Mouse (Mus musculus) WW6 (cell line): ENCODE data around the gene Rhbdl1.

Experiments
- DNase-seq: peaks from one replicate; pipeline ENCODE4 v3.0.0-alpha.2; 2013; ENCODE audit warnings: low read depth, low spot score

The Rhbdl1 gene

DNA sequence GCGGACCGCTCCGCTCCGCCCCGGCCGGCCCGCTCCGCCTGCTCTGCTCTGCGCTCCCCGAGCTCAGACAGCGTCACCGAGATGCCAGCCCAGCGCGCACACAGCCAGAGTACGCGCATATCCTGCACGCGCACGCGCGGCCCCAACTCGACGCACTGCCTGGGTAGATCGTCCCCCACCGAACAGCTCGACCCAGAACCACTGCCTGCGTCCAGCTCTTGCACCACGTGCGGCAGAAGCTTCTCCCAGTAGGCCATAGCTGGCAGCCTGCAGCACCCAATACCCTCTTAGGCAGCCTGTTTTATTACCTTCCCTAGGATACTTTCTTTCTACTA lies at the start of gene Rhbdl1:
Gene Rhbdl1, minus strand, starts transcription at position 220 of the 335 bp plus-strand sequence.
- DNase-seq = no peak

DNA sequence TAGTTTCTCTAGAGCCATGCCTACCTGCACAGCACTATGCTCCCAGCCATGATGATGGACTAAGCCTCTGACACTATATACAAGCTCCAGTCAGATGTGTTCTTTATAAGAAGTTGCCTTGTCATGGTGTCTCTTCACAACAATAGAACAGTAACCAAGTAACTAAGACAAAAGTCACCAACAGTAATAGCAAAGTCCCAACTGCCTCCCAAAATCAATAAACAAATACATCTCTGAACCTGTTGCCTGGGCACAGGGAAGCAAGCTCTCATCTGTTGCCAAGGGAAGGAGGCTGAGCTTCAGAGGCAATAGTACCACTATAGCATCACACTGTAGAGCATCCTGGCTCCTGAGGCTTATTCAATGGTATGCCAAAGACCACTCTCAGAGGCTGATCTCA lies 49.7 kb upstream of the Rhbdl1 start:
- no peak for DNase-seq

DNA sequence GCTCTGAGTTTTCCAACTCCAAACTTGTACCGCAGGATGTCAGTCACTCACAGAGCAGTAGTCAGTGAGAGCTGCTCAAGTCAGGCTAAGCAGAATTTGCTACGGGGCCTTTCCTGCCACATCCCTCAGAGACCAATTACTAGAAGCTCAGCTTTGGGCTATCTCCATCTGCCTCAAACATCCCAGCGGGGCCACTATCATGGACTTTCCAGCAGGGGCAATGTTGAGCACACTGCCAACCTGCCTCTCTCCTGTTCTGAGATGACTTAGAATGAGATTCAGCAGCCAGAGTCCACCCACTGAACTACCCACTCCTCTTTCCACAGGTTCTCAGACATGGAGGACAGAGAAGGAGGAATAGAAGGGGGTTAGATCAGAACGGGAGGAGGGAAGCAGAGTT lies 48.5 kb upstream of the Rhbdl1 start:
- no peak for DNase-seq

DNA sequence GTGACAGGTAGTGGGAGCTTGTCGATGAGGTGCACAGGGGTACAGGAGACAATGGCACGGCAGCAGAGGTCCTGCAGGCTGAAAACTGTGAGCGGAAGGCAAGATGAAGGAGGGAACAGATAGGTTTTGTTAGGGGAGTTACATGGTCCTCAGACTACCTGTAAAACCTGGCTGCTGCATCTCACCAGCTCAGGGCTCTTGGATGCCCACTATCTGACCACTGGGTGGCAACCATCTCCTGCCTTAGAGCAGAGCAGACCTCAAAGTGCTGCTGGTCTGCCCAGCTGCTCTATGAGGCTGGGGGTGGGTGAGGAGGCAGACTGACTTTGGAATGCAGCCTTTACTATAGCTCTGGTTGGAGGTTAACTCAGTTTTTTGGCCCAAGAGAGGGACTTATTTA lies 46.7 kb upstream of the Rhbdl1 start:
- DNase-seq = no peak

DNA sequence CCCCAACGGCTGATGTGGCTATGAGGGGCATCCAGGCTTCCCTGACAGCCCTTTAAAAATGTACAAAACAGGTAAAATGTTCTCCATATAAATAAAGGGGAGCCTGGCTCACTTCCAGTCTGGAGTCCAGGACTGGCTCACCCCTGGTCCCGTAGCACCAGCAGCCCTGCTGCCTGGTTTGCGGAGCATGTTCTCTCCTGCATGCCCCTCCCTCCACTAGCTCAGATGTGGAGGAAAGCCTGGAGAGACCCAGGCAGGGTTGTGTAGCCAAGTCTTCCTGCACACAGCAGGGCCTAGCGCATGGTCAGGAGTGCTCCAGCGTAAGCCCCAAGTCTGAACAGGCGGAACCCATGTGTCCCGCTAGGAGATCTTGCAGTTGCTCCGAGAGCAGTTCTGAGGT lies 46.2 kb upstream of the Rhbdl1 start:
- DNase-seq = no peak

DNA sequence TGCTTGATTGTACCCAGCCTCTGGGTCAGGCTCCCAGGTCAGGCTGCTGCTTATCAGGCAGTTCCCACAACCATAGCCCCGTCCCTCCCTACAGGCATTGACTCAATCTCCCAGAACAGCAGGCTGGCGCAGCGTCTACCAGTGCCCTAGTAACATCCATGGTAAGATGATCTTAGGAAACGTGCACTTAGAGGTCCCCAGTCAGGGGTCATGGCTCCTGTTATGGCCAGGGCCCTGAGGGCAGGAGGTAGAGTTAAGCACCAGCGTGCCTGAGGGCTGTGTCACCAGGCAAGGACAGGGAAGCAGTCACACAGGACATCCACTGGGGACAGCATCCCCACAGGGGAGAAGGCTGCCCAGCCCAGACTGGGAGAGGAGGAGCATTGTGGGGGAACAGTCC lies 45.2 kb upstream of the Rhbdl1 start:
- no peak for DNase-seq

DNA sequence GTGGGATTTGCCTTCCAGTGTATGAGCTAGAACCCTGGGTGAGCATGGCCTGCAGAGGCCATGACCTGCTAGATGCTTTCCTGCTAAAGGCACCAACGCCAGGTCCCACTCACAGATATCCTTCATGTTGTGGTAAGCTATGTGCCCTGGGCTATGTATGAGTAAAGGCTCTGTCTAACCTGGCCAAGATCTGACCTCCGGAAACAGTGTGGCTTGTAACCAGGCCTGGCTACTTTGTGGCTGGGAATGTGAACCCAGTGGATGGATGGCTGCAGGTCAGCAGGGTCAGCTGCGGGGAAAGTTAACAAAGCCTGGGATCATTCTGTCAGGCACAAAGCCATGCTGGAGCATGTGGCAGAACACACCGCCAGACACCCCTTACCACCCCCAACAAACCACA lies 44.6 kb upstream of the Rhbdl1 start:
- no peak for DNase-seq

DNA sequence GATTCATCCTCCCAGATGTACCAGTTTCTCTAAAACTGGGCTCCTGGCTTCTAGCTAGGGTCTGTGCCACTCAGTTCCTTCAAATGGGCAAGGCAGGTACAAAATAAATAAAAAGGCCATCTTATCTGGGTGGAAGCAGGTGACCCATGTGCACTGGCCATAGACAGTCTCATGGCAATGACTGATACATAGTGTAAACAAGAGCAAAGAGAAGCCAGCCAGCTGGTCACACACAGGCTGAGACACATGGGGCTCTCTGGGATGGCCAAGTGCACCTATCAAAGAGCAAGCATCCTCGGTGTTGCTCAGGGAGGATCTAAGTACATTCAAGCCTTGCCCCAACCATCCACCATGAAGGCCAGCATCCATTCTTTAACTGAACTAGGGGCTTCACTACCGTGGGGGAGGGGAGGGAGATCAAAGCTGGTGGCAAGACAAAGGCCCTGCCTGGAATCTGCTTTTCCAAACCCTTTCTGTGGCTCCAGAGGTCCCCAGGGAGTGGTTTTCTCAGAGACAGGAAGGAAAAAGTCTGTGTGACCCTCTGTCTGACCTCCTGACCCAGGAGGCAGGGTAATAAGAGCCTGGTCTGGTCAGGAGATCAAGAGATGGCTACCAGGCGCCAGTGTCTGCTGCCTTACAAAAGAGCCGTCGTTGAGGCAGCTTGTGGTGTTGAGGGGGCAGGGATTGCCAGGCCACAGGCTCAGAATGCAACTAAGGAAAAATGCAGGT lies 44.0 kb upstream of the Rhbdl1 start:
- no peak for DNase-seq

DNA sequence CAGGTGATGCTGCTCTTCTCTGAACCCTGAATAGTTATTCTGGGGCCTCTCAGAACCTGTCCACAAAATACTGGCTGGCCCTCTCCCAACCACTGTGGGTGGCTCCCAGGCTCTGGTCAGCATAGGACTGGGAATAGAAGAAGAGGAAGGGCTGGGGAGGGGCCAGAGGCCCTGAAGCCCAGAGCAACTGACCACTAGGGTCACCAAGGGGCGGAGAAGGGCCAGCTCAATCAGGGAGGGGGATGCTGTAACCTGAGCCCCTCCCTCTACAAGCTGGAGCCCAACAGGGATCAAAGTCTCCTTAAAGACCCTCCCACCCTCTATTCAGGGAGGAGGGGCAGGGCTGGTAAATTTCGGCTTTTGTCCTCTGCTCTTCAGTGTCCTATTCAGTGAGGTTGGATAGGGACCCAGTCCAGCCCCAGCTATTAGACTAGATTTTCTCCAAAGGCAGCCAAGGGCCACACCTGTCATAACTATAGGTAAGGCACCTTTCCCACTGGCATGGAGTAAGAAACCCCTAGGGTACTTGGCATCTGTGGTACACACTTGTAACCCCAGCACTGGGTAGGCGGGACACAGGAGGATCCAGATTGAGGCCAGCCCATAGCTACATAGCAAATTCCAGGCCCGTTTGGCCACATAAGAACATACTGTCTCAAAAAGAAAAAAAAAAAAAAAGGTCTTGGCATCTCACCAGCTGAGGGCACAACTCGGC lies 43.3 kb upstream of the Rhbdl1 start, which contains the start of gene Wfikkn1:
Gene Wfikkn1, minus strand, starts transcription at position 663 of the 715 bp plus-strand sequence.
- DNase-seq = no peak

DNA sequence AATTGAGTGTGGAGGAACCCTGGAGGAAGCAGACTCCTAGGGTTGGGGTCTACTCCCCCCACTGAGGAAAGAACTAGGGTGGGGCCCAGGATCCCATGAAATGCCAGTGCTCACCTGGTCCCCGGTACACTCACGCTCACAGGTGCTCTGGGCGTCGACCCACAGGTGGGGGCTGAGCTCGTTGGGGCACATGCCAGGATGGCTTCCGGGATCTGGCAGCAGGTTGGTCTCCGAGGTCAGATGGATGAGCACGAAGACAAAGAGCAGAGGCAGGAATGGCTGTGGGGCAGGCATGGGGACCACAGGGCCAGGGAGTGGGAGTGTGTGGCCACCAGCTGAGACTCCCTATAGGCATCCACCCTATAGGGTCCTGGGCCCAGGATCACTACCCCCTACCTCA lies 42.7 kb upstream of the Rhbdl1 start:
- DNase-seq = no peak

DNA sequence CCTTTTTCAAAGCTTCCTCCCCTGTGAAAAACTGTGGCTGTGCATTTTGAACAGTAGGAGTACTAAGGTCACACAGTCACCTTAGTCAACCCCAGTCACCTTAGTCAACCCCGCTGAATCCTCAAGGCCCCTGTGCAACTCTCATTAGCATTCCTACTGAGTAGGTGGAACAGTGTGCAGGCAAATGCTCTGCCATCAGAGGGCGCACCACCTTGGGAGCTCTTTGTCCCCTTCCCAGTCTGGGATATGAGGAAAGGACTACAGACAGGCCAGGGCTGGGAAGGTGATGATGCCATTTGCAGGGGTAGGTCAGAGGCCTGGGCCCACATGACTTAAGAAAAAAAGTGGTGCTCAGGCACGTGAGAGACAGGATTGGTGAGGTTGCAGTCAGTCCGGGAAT lies 42.2 kb upstream of the Rhbdl1 start:
- DNase-seq = no peak

DNA sequence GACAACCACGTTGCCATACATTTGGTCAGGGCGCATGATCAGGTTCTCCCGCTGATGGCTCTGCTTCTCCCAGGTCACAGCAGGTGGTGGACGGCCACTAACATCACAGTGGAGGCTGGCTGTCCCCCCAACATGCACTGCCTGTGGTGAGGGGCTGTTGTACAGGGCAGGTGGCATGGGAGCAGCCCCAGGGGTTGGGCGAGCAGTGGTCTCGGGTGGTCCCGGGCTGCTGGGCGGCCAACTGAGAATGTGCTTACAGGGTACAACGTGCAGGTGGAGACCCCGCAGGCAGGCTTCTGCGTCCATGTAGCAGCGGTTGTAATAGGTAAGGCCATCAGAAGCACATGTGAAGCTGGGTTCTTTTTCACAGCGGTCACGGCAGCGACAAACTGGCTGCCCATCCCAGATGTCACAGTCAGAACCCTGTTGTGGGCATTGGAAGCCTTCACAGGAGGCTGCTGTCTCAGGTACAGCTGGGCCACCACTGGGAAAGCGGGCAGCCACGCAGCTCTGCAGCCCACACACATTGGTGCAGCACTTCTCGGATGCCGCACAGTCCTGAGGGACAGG lies 41.6 kb upstream of the Rhbdl1 start:
- no peak for DNase-seq

DNA sequence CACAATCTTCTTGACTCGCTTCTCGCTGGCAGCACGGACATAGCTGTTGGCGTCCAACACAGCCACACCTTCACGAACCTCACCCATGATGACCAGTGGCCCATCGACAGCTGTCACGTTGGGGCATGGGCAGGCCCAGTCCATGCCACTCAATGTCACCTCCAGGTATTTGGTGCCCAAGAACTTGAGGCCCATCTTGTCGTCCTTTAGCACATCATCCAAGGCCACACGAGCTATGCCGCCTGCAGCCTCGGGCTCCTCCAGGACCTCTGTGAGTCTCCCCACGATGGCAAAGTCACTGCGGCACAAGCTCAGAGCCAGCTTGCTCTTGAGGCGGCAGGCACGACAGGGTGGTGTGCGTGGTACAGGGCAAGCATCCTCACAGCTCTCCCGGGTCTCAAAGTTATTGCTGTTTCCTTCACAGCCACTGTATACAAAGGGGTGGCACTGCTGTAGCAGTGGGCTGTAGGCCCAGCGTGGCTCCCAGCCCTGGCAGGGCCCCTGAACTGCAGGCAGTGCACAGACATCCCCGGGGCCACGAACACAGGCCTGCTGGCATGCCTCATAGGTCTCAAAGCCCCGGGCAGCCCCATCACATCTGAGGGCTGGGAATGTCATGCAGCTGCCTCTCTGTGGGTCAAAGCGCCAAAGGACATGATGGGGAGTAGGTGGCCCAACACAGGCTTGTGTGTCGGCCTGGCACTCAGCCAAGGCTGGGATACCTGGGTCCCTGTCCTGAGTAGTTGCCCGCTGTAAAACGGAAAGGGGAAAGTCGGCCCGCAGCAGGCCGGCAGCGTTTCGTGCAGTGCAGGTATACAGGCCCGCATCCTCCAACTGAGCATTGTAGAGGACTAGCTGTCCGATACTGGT lies 40.9 kb upstream of the Rhbdl1 start:
- DNase-seq = no peak

DNA sequence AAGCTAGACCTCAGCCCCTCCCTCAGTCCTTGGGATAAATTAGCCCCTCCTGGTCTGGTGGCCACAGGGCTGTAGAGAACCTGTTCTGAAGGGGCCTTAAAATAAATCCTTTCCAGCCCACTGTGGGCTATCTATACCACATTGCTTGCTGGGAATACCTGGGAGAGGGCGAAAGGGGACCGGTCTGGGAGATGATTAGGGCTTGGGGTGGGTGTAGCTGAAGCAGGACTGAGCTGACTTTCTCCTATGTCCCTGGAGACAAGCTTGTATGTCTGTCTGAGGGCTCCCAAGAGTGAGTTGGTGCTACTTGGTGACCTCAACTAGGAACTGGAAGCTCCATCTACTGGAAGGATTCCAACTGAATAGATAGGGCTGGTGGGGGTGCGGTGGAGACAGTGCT lies 39.9 kb upstream of the Rhbdl1 start:
- DNase-seq = no peak

DNA sequence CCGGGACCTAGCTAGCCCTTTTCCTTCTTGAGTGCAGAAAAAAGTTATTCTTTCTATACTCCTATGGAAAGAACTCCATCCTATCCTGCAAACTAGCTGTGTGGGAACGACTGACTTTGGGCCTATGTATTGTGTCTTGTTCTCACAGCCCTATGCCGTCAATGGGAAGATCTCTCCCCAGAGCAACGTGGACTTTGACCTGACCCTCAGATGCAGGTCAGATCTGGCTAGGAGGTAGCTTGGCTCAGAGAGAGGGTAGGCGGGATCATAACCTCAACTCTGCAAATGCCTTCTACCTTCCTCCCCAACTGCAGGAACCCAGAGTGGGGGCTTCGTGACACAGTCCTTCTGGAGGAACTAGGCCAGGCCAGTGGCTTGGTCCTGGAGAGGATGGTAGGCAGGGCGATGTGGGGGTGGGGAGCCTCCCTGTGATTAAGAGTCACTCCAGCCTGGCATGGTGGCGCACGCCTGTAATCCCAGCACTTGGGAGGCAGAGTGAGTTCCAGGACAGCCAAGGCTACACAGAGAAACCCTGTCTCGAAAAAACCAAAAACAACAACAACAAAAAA lies 39.3 kb upstream of the Rhbdl1 start:
- DNase-seq = no peak

DNA sequence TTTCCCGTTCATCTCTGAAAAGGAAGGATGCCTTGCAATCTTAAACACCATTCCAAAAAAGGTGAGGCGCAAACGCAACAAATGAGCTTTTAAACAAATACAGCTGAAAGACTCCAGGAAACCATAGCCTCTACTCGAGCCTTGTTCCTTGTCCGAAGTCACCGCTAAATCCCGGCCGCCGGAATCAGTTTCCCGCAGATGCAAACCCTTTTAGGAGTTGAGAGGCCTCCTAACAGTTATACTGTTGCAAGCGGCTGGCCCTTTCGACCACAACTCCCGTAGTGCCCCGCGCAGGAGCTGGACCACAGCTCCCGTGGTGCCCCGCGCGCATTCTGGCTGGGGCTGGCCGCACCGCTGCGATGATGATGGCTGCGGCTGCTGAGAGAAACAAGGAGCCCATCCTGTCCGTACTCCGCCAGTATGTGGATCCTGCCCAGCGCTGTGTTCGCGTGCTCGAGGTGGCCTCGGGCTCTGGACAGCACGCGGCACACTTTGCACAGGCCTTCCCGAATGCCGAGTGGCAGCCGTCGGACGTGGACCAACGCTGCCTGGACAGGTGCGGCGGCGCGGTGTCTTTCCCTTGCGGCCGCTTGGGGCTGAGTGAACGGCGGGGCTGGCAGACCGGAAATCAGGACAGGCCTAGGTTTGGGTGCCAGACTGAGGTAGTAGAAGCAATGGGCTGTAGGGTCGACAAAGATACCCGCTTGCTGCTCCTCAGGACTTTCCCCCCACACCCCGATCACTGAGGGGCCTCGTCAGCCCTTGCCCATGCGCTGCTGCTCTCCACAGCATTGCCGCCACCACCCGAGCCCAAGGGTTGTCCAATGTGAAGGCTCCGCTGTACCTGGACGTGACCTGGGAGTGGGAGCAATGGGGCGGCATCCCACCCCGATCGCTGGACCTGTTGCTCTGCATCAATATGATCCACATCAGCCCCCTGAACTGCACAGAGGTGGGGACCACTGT lies 38.4 kb upstream of the Rhbdl1 start:
- DNase-seq = no peak

DNA sequence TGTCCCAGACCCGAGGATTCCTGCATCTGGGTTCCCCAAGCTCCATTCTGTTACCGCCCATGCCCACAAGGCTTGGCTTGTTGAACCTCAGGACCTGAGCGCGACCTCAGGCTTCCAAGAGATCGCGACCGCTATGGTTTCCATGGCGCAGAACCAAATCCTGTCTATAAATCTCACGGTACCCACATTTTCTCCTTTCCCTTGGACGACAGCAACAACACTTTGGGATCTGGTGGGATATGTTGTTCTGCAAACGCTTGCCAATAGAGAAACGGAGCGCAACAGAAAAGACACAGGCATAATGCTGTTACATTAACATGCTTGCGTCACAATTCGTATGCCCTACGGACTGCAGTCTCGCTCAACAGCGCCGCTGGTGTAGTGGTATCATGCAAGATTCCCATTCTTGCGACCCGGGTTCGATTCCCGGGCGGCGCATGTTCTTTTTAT lies 37.7 kb upstream of the Rhbdl1 start, which contains the start of gene Mettl26:
Gene Mettl26, plus strand, starts transcription at position 354 of the 450 bp plus-strand sequence.
- peak; percentile 66 for DNase-seq

DNA sequence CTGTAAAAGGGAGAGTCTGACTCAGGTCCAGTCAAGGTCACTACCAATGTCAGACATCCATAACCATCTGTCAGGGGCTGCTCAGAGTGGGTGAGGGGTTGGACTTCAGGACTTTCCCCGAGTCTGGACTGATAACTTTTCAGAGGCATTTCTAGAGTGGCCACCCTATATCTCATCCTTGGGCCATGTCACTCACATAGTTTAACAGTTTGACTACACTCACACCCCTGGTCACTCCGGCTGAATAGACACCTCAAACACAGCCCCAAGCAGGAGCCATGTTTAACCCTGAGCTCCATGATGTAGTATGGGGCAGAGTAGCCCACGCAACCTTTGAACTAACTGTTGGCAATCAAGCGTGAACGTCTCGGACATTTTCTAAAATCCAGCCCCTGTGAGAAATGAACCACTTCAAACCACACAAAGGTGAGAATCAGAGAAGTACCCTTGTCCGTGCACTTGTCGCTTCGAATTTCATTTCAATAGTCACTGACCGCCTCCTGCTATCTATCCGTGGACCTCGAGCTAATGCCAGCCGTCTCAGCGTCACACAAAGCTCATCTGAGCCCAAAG lies 37.1 kb upstream of the Rhbdl1 start:
- no peak for DNase-seq

DNA sequence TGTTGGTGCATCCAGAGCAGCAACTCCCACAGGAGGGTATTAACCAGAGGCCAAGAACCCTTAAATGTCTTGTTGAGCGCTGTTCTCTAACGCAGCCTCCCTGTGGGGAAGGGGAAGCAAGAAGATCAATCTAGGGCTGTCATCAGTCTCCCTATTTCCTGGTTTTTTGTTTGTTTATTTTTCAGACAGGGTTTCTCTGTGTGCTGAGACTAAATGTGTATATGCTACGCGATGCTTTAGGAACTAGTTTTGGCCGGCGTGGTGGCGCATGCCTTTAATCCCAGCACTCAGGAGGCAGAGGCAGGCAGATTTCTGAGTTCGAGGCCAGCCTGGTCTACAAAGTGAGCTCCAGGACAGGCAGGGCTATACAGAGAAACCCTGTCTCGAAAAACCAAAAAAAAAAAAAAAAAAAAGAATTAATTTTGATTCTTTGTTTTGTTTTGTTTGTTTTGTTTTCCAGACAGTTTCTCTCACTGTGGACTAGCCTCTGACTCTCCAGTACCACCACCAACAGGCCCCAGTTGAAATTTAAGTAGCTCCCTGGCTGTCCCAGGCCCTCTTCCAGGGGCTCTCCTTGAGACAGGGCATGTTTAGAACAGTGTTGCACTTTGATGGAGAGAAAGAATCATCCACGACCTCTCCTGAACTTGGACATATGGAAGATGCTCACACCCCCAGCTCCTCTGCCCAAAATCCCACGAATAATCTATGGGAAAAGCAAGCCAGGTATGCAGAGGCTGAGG lies 36.5 kb upstream of the Rhbdl1 start:
- DNase-seq = no peak
